Mouse (Mus musculus) C2C12 (cell line): Measurements from ENCODE around the gene Dnah11. TPM values are rescaled to one million over a fixed set of nuclear protein-coding genes. Genes with fewer than 3 reads are reported as not detected.

Source experiments
- H3K27me3 ChIP-seq: one replicate; pipeline ENCODE4 v1.6.1; 2011; ENCODE audit not compliant: control insufficient read depth, insufficient read depth, insufficient read length
- H3K36me3 ChIP-seq: one replicate; pipeline ENCODE4 v1.6.1; 2011; ENCODE audit not compliant: control insufficient read depth, insufficient read depth
- H3K4me3 ChIP-seq: one replicate; pipeline ENCODE4 v1.5.1; 2011; ENCODE audit warnings: mild to moderate bottlenecking, control low read depth; ENCODE audit not compliant: poor library complexity, insufficient read depth, severe bottlenecking
- H3K79me2 ChIP-seq: one replicate; pipeline ENCODE4 v1.6.1; 2011; ENCODE audit not compliant: control insufficient read depth, insufficient read depth
- H3K79me3 ChIP-seq: one replicate; pipeline ENCODE4 v1.6.1; 2011; ENCODE audit warnings: low read depth, control low read depth
- H3ac ChIP-seq: one replicate; pipeline ENCODE3; 2011; ENCODE audit warnings: low read depth; ENCODE audit not compliant: control insufficient read depth, insufficient read length
- CEBPB ChIP-seq: IDR thresholded peaks from one replicate; pipeline ENCODE4 v1.6.1; 2011; ENCODE audit warnings: low read depth, mild to moderate bottlenecking, control low read depth, moderate library complexity
- CTCF ChIP-seq: IDR thresholded peaks from one replicate; pipeline ENCODE4 v1.5.1; 2011; ENCODE audit not compliant: control insufficient read depth, insufficient read depth, insufficient read length
- FOSL1 ChIP-seq: IDR thresholded peaks from one replicate; pipeline ENCODE4 v1.8.0; 2011; ENCODE audit warnings: mild to moderate bottlenecking, low read length; ENCODE audit not compliant: poor library complexity, insufficient read depth, severe bottlenecking
- MAX ChIP-seq: IDR thresholded peaks from one replicate; pipeline ENCODE4 v1.6.1; 2011; ENCODE audit warnings: mild to moderate bottlenecking, control low read depth
- MYOD1 ChIP-seq: IDR thresholded peaks from one replicate; pipeline ENCODE4 v1.6.1; 2011; ENCODE audit warnings: low read depth; ENCODE audit not compliant: control insufficient read depth, insufficient read length
- MYOG ChIP-seq: IDR thresholded peaks from one replicate; pipeline ENCODE4 v1.6.1; 2011; ENCODE audit not compliant: control insufficient read depth, insufficient read length; ENCODE audit errors: extremely low read depth
- USF1 ChIP-seq: IDR thresholded peaks from one replicate; pipeline ENCODE4 v1.6.1; 2011; ENCODE audit warnings: low read depth, mild to moderate bottlenecking, control low read depth, moderate library complexity
- polyA plus RNA-seq: library from polyadenylated mRNA; unstranded; fragments of >200 nt; fragmentation: generic; extraction: Trizol; gene quantifications from one replicate; pipeline ENCODE4 v1.2.1, GENCODE M21; 2012; ENCODE audit warnings: missing spikeins

Gene Dnah11
- polyA plus RNA-seq, 1 experiment: under 0.01 TPM

DNA sequence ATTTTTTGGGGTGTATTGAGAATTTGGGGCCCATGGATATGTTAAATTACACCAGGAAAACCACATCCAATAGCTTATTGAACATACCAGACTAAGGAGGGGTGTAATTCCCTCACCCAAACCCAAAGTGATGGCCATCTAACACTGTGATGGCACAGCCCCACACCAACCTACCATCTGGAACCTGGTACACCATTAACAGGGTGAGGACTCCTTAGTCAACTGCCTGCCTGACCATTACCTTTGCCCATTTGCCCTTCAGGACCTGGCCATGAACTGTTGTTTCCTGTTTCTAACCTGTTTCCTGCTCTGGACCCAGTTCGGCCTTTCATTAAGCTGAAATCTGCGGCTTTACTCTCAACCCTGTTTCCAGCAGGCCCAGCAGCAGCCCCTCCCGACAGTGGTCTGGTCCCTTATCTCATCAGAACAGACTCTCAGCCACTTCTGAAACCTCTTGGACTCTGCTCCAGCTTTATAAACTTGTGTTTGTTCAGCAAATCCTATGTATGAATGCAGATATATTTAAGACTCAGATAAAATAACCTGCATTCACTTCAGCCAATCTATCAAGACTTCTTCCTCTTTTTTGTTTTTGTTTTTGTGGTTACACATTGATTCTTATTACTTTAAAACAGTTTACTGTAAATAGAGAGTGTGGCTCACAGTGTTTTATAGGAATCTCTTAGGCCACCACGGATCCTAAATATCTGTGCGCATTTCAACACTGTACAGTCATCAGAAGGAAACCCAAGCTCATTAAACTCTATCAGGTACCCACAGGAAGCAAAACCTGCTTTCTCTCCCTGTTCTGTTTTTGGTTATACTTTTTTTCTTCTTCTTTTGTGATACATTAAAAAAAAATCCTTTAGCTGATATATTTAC is 251.8 kb downstream of the Dnah11 start:
- TF ChIP-seq MYOG (no peak), CTCF (no peak), MYOD1 (no peak), USF1 (no peak), MAX (no peak), FOSL1 (no peak), CEBPB (no peak)
- no peaks in the 10 kb centered on the region for H3K36me3 ChIP-seq
- H3ac ChIP-seq: no peak overlapping the region

DNA sequence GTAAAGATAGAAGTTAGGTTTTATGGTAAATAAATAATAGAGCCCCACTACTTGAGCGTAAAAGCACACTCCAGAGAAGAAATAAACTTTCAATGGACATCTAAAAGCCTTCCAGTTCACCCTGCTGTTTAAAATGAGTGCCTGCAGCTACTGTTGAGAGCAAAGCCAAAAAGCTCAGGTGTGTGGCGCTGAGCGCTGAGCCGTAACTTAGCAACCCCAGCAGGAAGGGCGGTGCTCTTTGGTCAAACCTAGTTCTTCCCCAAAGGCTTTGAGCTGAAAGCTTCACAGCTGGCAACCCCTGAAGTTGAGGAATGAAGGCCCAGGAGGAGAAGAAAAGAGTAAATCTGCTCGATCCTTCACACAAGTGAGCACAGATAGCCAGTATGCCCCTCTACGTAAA is 256.9 kb downstream of the Dnah11 start:
- Histone ChIP-seq H3K36me3 (no peaks in the 10 kb centered on the region), H3K79me3 (no peaks in the 10 kb centered on the region), H3K79me2 (no peaks in the 10 kb centered on the region), H3K27me3 (no peaks in the 10 kb centered on the region), H3ac (no peak overlapping the region), H3K4me3 (no peak overlapping the region)
- no peak for TF ChIP-seq CTCF
- no peak for TF ChIP-seq MYOD1
- TF ChIP-seq MYOG: no peak
- no peak for TF ChIP-seq USF1
- TF ChIP-seq MAX: no peak
- no peak for TF ChIP-seq CEBPB
- no peak for TF ChIP-seq FOSL1

More for the DNA sequence above, 251.8 kb downstream of the Dnah11 start:
- Histone ChIP-seq H3K27me3 (no peaks in the 10 kb centered on the region), H3K4me3 (no peak overlapping the region), H3K79me3 (no peaks in the 10 kb centered on the region), H3K79me2 (no peaks in the 10 kb centered on the region)

DNA sequence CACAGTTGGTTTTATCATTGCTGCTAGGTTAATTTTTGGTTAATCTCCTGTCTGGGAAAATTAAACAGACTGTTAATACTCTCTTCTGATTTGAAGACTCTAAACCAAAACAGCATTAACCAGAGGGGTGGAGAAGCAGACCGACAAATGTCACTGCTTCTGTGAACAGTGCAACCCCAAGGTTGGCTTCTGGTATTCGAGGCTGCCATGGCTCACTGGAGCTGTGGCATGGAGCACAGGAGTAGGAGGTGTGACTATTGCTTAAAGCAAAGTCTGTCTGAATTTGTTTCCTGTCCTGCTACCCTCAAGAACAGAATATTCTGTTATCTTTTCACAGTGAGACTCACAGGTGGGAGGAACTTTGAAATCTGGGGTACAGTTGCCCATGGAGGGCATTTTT is 260.6 kb downstream of the Dnah11 start:
- H3K36me3 ChIP-seq: no peaks in the 10 kb centered on the region
- H3ac ChIP-seq: no peak overlapping the region
- H3K79me3 ChIP-seq: no peaks in the 10 kb centered on the region
- no peak overlapping the region for H3K4me3 ChIP-seq
- no peaks in the 10 kb centered on the region for H3K79me2 ChIP-seq
- no peak for TF ChIP-seq CTCF
- TF ChIP-seq MYOG: no peak
- no peak for TF ChIP-seq USF1
- TF ChIP-seq FOSL1: no peak
- no peak for TF ChIP-seq MYOD1
- no peak for TF ChIP-seq CEBPB
- no peak for TF ChIP-seq MAX
- H3K27me3 ChIP-seq: no peaks in the 10 kb centered on the region

DNA sequence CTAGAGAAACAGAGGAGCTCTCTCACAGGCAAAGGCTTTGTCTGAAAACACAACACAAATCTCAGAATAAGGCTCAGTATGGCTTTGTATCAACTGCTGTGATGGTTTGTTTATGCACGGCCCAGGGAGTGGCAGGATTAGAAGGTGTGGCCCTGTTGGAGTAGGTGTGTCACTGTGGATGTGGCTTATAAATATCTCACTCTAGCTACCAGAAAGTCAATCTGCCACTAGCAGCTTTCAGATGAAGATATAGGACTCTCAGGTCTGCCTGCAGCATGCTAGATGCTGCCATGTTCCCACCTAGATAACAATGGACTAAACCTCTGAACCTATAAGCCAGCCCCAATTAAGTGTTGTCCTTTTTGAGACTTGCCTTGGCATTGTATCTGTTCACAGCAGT is 266.8 kb downstream of the Dnah11 start:
- Histone ChIP-seq H3ac (no peak overlapping the region), H3K36me3 (no peaks in the 10 kb centered on the region), H3K4me3 (no peak overlapping the region), H3K79me3 (no peaks in the 10 kb centered on the region), H3K27me3 (no peaks in the 10 kb centered on the region), H3K79me2 (no peaks in the 10 kb centered on the region)
- TF ChIP-seq USF1 (no peak), MYOD1 (no peak), CEBPB (no peak), CTCF (no peak), FOSL1 (no peak), MAX (no peak), MYOG (no peak)

DNA sequence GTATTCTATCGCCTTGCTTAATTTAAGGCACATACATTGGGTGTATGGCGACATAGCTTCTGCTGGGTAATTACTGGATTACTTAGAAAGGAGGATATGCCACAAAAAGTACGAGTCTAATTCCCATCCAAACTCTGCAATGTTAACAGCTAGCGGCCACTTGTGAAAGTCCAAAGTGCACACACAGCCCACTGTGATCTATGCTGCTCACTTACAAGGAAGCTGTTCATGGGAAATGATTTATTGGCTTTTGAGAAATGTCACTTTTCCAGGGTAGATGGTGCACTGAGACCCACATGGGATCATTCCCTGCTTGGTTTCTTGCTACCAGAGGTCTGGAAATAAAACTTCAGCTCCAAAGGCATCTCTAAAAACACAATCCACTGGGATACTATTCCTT is 269.1 kb downstream of the Dnah11 start:
- no peak for TF ChIP-seq MAX
- no peak for TF ChIP-seq MYOD1
- no peak for TF ChIP-seq CEBPB
- no peak for TF ChIP-seq MYOG
- no peak for TF ChIP-seq USF1
- no peak for TF ChIP-seq FOSL1
- no peak for TF ChIP-seq CTCF
- Histone ChIP-seq H3K79me2 (no peaks in the 10 kb centered on the region), H3K36me3 (no peaks in the 10 kb centered on the region), H3K27me3 (no peaks in the 10 kb centered on the region), H3ac (no peak overlapping the region), H3K79me3 (no peaks in the 10 kb centered on the region), H3K4me3 (no peak overlapping the region)
